Mouse (Mus musculus): Measurements from ENCODE around the gene Ccdc9.

DNA sequence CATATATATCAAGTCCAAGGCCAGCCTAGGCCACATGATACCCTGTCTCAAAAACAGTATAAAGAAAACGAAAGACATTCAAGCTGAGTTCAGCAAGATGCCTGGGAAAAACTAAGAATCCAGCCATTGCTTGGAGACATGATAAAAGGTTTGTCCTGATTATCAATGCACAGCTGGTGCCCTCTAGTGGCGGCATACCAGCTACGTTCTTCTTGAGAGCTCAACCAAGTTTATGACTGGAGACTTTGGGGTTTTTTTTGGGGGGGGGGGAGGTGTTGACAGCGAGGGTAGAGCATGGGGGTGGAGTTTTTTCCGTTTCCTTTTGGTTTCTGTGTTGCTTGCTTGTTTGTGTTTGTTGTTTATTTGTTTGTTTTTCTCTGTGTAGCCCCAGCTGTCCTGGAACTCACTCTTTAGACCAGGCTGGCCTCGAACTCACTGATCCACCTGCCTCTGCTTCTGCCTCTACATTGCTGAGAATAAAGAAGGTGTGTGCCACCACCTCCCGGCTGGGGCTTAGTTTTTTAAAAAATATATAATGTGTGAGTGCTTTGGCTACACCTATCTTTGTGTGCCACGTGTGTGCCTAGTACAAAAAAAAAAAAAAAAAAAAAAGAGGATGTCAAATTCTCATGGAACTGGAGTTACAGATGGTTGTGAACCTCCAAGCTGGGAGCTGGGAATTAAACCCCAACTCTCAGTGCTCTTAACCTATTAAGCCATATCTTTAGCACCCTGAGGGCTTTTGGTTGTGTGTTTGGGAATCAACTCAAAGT, 23.4 kb downstream of the Ccdc9 start:
- peak; percentile 73 for TF ChIP-seq CTCF (IDR thresholded peaks at IDR 0.05; ENCODE audit: borderline replicate concordance, insufficient read depth, low read depth, low read length)
- TF ChIP-seq POLR2A (IDR thresholded peaks at IDR 0.05; ENCODE audit: borderline replicate concordance, insufficient read depth, low read length), result no peak
